Mouse (Mus musculus): Measurements from ENCODE around the gene Cept1.

GRCm38 (mm10) chr3:106492723-106493122, 54.9 kb downstream of the Cept1 start:
- no peak for TF ChIP-seq CTCF (conservative IDR thresholded peaks at IDR 0.05; ENCODE audit: low read length)
- TF ChIP-seq NANOG (IDR thresholded peaks at IDR 0.05; ENCODE audit: borderline replicate concordance, low read length): no peak
- TF ChIP-seq POU5F1 (IDR thresholded peaks at IDR 0.05; ENCODE audit: borderline replicate concordance, low read length): no peak
